Mouse (Mus musculus): ENCODE measurements at regions not wholly inside any gene's neighbourhood (a gene's known extent, or its start where the extent isn't known, plus 50 kb on each side); places are given as distances from the start of the nearest gene placed in this dataset.

GRCm38 (mm10) chr3:102659352-102659751 lies 75.0 kb upstream of the Tspan2 start:
- intact Hi-C loops (cut with DNase I) = no loop called here
- DNase-seq = no peak

DNA sequence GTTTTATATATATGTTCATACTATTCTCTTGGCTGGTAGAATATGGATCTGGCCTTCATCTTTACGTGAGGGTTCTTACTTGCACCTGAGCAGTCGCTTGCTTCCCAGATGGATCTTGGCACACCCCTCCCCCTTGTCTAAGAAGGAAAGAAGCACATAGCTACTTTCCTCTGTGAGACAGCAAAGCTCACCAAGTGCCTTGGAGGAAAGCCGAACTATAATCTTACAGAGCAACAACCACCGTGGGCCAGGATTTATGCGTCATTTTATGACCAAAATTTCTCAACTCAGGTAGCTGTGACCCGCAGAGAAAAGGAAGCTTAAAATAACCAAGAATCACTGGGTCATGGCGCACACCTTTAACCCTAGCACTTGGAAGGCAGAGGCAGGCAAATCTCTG lies 73.0 kb upstream of the Tspan2 start:
- intact Hi-C loops (cut with DNase I) = loop anchor here (10.0 kb wide), 1 partner anchor 136 kb away; no protein-coding TSS in a partner anchor

GRCm38 (mm10) chr3:102663711-102664110 lies 70.6 kb upstream of the Tspan2 start:
- intact Hi-C loops (cut with DNase I) = loop anchor here (10.0 kb wide), 1 partner anchor 139 kb away; no protein-coding TSS in a partner anchor
- no peak for DNase-seq

More for the DNA sequence above, 73.0 kb upstream of the Tspan2 start:
- DNase-seq = no peak

DNA sequence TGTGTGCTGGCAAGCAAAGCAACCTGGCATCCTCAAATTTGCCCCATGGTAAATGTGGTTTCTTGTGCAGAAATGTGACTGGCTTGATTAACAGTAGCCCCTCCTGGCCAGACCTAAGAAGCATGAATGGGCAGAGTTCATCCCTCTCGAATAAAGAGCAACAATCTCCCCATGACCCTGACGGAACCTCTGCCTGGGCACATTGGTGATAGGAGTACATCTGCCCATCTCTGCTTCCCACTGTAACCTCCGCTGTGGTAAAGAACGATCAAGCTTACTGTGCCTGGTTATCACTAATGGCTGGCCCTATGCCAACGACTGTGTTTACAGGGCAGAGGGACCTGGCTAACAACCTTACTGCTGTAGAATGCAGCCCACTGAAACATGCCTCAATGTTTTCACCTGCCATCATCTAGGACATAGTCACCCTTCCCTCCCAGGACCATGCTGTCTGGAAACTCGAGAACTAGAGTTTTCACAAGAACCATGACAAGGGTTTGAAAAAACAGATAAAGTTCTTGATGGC lies 69.6 kb upstream of the Tspan2 start:
- DNase-seq = no peak
- intact Hi-C loops (cut with DNase I) = loop anchor here (10.0 kb wide), 1 partner anchor 140 kb away; no protein-coding TSS in a partner anchor

DNA sequence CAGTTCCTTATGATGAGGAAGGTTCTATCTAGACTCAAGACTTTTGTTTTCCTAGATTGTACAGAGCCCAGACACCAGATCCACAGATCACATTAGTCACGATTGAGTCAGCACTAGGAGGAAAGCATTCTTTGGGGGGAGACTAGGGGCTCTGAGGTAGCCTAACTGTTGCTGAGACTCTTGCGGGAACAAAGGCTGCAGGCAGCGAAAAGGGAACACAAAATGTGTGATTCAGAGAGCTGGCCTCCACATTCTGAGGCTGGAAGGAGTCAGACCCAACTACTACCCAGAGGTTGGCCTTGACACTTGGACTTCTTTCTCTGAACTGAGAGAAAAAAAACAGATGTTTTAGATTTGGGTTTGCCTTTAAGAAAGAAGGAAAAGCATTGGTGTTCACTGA lies 66.5 kb upstream of the Tspan2 start:
- no peak for DNase-seq
- intact Hi-C loops (cut with DNase I) = loop anchor here (10.0 kb wide), 1 partner anchor 143 kb away; no protein-coding TSS in a partner anchor

DNA sequence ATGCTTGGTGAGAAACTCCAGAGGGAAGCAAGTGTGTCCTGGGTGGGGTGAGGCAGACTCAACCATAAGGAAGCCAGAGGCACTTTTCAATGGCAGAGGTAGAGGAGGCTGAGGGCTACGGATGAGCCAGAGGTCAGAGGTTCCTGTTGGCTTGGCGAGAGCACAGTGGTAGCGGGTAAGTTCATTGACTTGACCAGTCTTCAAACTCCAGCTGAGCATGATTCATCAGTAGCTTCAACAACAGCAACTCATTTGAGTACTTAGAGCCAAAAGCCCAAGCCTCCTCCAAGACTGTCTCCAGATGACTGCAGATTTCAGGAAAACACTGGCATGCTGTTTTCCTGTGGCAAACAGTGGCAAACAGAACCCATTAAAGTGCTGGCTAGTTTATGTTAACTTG lies 65.8 kb upstream of the Tspan2 start:
- intact Hi-C loops (cut with DNase I) = loop anchor here (10.0 kb wide), 1 partner anchor 144 kb away; no protein-coding TSS in a partner anchor
- DNase-seq = peak in 1 of 2 experiments; percentile 16

DNA sequence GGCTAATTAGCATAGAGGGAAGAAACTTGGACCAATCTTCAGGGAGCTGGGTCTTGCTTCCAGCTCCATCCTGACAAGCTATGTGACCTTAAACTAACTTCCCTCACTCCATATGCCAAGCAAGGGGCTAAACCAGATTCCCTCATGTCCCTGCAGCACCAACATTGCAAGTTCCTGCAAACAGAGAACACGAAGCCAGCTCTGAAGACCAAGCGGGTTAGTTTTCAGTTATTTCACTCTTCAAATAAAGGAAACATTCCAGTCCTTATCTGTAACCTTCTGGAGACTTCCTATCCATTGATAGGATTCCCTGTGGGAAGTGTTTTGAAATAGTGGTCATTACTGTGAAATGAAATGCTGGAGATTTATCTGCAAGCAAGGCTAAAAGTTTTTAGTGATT lies 64.4 kb upstream of the Tspan2 start:
- intact Hi-C loops (cut with DNase I) = loop anchor here (10.0 kb wide), 1 partner anchor 145 kb away; no protein-coding TSS in a partner anchor
- peak in 1 of 2 experiments; percentile 17 for DNase-seq

DNA sequence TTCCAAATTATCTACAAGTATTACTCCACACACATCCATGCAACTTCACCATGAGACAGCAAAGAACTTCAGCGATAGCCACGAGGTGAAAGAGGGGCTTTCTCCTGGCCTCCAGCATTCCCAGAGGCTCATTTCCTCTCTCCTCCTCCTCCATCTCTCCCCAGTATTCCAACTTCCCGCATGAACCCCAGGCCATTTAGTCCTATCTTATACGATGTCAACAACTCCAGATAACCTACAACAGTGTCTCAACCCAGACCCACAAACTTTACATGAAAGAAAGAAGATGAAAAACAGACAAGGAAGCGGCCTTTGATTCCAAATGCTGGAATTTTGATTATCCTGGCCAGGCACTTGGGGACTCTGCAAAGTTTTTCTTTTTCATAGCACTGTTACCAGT lies 63.8 kb upstream of the Tspan2 start:
- intact Hi-C loops (cut with DNase I) = no loop called here
- DNase-seq = no peak

GRCm38 (mm10) chr3:102670972-102671371 lies 63.4 kb upstream of the Tspan2 start:
- no peak for DNase-seq
- intact Hi-C loops (cut with DNase I) = no loop called here

- no peak for DNase-seq
- intact Hi-C loops (cut with DNase I) = no loop called here
Measured at GRCm38 (mm10) chr3:102673506-102673905, 60.8 kb upstream of the Tspan2 start.

- no peak for DNase-seq
- intact Hi-C loops (cut with DNase I) = no loop called here
Measured at GRCm38 (mm10) chr3:102674068-102674467, 60.3 kb upstream of the Tspan2 start.

GRCm38 (mm10) chr3:102676946-102677534 lies 57.3 kb upstream of the Tspan2 start:
- intact Hi-C loops (cut with DNase I) = no loop called here
- no peak for DNase-seq

DNA sequence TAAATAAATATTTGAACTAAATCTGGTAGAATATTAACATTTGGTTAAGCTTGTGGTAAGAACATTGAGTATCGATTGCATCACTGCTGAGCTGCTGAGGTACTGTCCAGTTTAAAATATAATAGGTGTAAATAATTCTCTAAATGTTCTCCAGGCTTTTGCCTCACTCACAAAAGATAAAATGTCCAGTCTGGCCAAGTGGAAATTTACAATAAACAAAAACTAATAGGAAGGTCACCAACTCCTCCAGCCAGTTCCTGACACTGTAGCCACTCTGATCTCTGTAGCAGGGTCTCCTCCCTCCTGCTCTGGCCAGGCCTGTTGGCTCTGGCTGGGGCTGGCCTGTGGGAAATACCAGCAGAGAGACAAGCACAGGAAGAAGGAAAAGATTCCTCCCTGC lies 55.8 kb upstream of the Tspan2 start:
- peak in 1 of 2 experiments; percentile 16 for DNase-seq
- intact Hi-C loops (cut with DNase I) = no loop called here

DNA sequence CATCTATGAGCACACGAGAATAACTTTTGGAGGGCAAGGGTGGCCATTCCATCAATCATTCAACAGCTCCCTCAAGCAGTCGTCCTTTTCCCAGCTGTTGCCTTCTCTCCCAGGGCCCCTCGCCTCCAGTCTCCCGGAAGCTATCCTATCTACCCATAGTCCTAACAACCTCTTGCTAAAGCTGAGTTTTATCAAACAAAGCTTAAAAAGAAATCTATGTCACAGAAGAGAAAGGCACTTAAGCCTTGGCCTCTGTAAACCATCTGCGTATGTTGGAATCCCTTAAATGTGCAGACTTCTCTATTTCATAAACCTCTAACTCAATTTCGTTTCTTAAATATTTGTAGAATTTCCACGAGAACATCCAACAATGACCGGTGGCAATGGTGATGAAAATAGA lies 51.9 kb upstream of the Tspan2 start:
- no peak for DNase-seq
- intact Hi-C loops (cut with DNase I) = no loop called here

DNA sequence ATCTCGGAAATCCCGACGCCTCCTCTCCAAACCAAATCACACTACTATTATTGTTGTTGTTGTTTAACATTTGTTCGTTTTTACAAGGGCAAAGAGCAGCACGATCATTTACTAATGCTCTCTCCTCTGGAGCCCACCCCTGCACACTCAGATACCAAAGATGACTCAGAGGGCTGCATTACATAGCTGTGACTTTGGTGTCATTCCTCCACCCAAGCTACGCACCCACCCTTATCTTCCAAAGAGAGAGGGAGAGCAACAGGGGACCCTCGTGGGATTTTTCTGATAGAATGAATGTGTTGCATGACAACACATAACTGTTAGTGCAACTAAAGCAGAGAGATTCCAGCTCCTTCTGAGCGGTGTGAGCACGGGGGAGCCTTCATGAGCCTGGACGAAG lies 50.8 kb upstream of the Tspan2 start:
- no peak for DNase-seq
- intact Hi-C loops (cut with DNase I) = no loop called here
